ENCODE assay signal across 10 mouse cellular contexts in the genomic region with DNA sequence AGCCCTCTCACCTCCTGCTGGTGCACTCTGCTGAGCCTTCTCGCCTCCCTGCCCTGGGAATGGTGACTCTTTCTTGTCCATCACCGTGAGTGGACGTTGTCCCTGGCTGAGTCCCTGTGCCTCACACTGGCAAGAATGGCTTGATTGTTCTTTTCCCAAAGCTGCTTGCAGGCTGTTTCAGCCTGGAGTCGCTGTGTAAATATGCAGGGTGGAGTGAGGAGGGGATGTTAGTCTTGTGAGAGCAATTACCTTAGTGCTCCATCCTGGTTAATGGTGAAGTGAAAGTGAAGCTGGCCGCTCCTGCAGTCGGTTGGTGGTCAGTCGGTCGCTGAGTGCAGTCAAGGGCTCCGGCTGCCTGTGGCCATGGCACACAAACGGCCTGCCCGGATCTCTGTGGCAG. TPM values are rescaled to one million over a fixed set of nuclear protein-coding genes. Genes with fewer than 3 reads are reported as not detected.
DNase-seq lines count a peak whose midpoint lies in the region; ATAC-seq and TF ChIP-seq lines count a peak whose summit lies in the region.
"Had no signal": no experiment of that assay in that cellular context is flagged by ENCODE, and none has a peak within 500 bp of the region (broad histone marks: within the 10 kb centered on the region; RNA-seq: fewer than 3 reads in every experiment).

No protein-coding gene starts in this region.

- no peak for ATAC-seq in embryonic facial prominence, embryonic 13.5 days (ENCODE audit: insufficient number of reproducible peaks, insufficient read depth, low FRiP score, low TSS enrichment, low read depth)
- peak; percentile 37; the same call in 1 of the 2 replicates for ATAC-seq in intestine, embryonic 16.5 days
- no peak for ATAC-seq in neural tube, embryonic 14.5 days (ENCODE audit: low read depth)

- whole genome bisulfite sequencing in embryonic facial prominence, embryonic 13.5 days = 39% methylated on average over 11 of the region's 11 CpGs
- WGBS in intestine, embryonic 16.5 days = 44% methylated on average over 11 of the region's 11 CpGs
- WGBS in neural tube, embryonic 14.5 days = 35% methylated on average over 11 of the region's 11 CpGs

- no peaks in the 10 kb centered on the region for H3K9me3 ChIP-seq in embryonic facial prominence, embryonic 13.5 days
- no peaks in the 10 kb centered on the region for H3K9me3 ChIP-seq in intestine, embryonic 16.5 days (ENCODE audit: control insufficient read depth, low read length)
- no peaks in the 10 kb centered on the region for H3K9me3 ChIP-seq in neural tube, embryonic 14.5 days (ENCODE audit: control insufficient read depth, low read length)
- H3K9me3 ChIP-seq: megakaryocyte, embryonic 14.5 days had no signal

- no peaks in the 10 kb centered on the region for H3K27me3 ChIP-seq in embryonic facial prominence, embryonic 13.5 days
- H3K27me3 ChIP-seq in intestine, embryonic 16.5 days (replicated peaks; ENCODE audit: control insufficient read depth, insufficient read depth, low read length) = no peaks in the 10 kb centered on the region
- no peaks in the 10 kb centered on the region for H3K27me3 ChIP-seq in neural tube, embryonic 14.5 days (ENCODE audit: control insufficient read depth, insufficient read depth, low read length)

- no peak for TF ChIP-seq CTCF in layer of hippocampus, adult 2 months (conservative IDR thresholded peaks at IDR 0.05)

- H3K4me2 ChIP-seq in embryonic facial prominence, embryonic 13.5 days = no peak overlapping the region
- H3K4me2 ChIP-seq in intestine, embryonic 16.5 days (ENCODE audit: low read depth, low read length) = peak overlapping the region; percentile 43
- no peak overlapping the region for H3K4me2 ChIP-seq in neural tube, embryonic 14.5 days (ENCODE audit: low read depth, low read length)

- DNase-seq in layer of hippocampus, adult 2 months (ENCODE audit: low spot score in 2 of 2) = no peak
- no peak for DNase-seq in layer of hippocampus, postnatal 14 days (ENCODE audit: low spot score in 2 of 2)
- no peak for DNase-seq in cerebellum, adult 11-12 months
- no peak for DNase-seq in adrenal gland, postnatal 25 days
- no peak for DNase-seq in urinary bladder, postnatal 25 days (ENCODE audit: low spot score)

- H3K4me3 ChIP-seq in layer of hippocampus, adult 2 months = no peak overlapping the region
- no peak overlapping the region for H3K4me3 ChIP-seq in embryonic facial prominence, embryonic 13.5 days
- H3K4me3 ChIP-seq in intestine, embryonic 16.5 days (ENCODE audit: low read length) = peak overlapping the region; percentile 24
- H3K4me3 ChIP-seq in neural tube, embryonic 14.5 days (ENCODE audit: low read depth, low read length) = no peak overlapping the region
- H3K4me3 ChIP-seq: left cerebral cortex, adult 2 months; megakaryocyte, embryonic 14.5 days had no signal

- no peaks in the 10 kb centered on the region for H3K36me3 ChIP-seq in embryonic facial prominence, embryonic 13.5 days
- H3K36me3 ChIP-seq in intestine, embryonic 16.5 days (ENCODE audit: control insufficient read depth, insufficient read depth, low read length) = no peaks in the 10 kb centered on the region
- H3K36me3 ChIP-seq in neural tube, embryonic 14.5 days (ENCODE audit: control insufficient read depth, insufficient read depth, low read length) = no peaks in the 10 kb centered on the region

- H3K9ac ChIP-seq in embryonic facial prominence, embryonic 13.5 days = peak overlapping the region; percentile 0; the same call in 1 of the 2 replicates
- peak overlapping the region; percentile 40; the same call in 1 of the 2 replicates for H3K9ac ChIP-seq in intestine, embryonic 16.5 days (ENCODE audit: low read depth, low read length)
- no peak overlapping the region for H3K9ac ChIP-seq in neural tube, embryonic 14.5 days (replicated peaks; ENCODE audit: low read depth, low read length)

- peak overlapping the region; percentile 53; the same call in 1 of the 2 replicates for H3K27ac ChIP-seq in layer of hippocampus, adult 2 months
- H3K27ac ChIP-seq in embryonic facial prominence, embryonic 13.5 days = 0 out of 2 replicates have a peak overlapping the region, but pooled peaks have one; percentile 16
- H3K27ac ChIP-seq in intestine, embryonic 16.5 days (ENCODE audit: low read length) = peak overlapping the region; percentile 74
- H3K27ac ChIP-seq in neural tube, embryonic 14.5 days (ENCODE audit: low read depth, low read length) = 0 out of 2 replicates have a peak overlapping the region, but pooled peaks have one; percentile 34

- H3K4me1 ChIP-seq in embryonic facial prominence, embryonic 13.5 days = peaks cover 11% of the 10 kb centered on the region
- peaks cover 40% of the 10 kb centered on the region for H3K4me1 ChIP-seq in intestine, embryonic 16.5 days (ENCODE audit: control insufficient read depth, insufficient read depth, low read length)
- peaks cover 9% of the 10 kb centered on the region; the same call in 1 of the 2 replicates for H3K4me1 ChIP-seq in neural tube, embryonic 14.5 days (ENCODE audit: control insufficient read depth, insufficient read depth, low read length)

RNA-seq across cellular contexts. Expression of gene Mcf2l, which starts 57.8 kb away (rescaled TPM):
- total RNA-seq in layer of hippocampus, adult 2 months (2021) = 100 to 1,000 TPM; 225 to 238 TPM
- 100 to 1,000 TPM; 242 to 256 TPM for total RNA-seq in layer of hippocampus, postnatal 14 days (2021)
- 13.1 and 16.1 TPM in 2 replicates for polyA plus RNA-seq in embryonic facial prominence, embryonic 13.5 days (2015; fragmentation: Nextera tagmentation; extraction: Ambion mirVana)
- polyA plus RNA-seq in intestine, embryonic 16.5 days (2015; fragmentation: Nextera tagmentation; extraction: Ambion mirVana) = 13.3 and 14.1 TPM in 2 replicates
- 140 and 147 TPM in 2 replicates for polyA plus RNA-seq in neural tube, embryonic 14.5 days (2014; fragmentation: Nextera tagmentation; extraction: Ambion mirVana)
- total RNA-seq in adrenal gland, postnatal 25 days (2021) = 26.9 and 27.1 TPM in 2 replicates

Comparison
In these comparisons a context has a peak if more than half of its experiments do, and no peak if none do; other contexts are left out.
1. H3K27ac ChIP-seq: peak in every context shown above with its lines; median percentile 74 in intestine, embryonic 16.5 days; 53 in layer of hippocampus, adult 2 months; 34 in neural tube, embryonic 14.5 days; 16 in embryonic facial prominence, embryonic 13.5 days.